Mouse (Mus musculus) urinary bladder, adult 2 months (tissue): ENCODE measurements around the gene Dpf2. TPM values are rescaled to one million over a fixed set of nuclear protein-coding genes. Genes with fewer than 3 reads are reported as not detected.
"Not testable (repeated sequence)": the region's sequence is repeated elsewhere in the genome, so short reads cannot be mapped to it uniquely, and the experiment has no call there.

ENCODE experiments used
- DNase-seq: peaks from one replicate; pipeline ENCODE4 v3.0.0; 2022; ENCODE audit warnings: low spot score
- polyA plus RNA-seq: library from polyadenylated mRNA; depleted of rRNA; stranded (reverse); fragments of >200 nt; gene quantifications from 2 replicates; pipeline ENCODE4 v1.2.3, GENCODE M21; 2012

The Dpf2 gene
- polyA plus RNA-seq, 1 experiment, result 102 TPM

DNA sequence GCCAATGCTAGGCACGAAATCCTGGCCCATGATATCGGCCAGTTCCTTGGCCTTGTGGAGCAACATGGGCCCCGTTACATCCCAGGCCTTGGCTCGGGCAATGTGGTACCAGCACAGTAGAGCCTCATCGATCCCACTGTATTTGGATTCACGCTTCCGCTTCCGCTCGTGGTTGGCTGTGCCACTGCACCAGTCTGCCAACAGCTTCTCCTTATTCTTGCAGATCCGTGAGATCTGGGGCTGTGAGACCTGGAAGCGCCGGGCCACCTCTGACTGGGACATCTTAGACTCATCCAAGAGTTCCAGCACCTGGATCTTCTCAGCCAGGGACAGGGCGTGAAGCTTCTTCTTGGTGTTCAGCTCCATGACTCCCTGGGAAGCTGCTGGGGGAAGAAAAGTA lies 20.1 kb downstream of the Dpf2 start:
- DNase-seq, result no peak

DNA sequence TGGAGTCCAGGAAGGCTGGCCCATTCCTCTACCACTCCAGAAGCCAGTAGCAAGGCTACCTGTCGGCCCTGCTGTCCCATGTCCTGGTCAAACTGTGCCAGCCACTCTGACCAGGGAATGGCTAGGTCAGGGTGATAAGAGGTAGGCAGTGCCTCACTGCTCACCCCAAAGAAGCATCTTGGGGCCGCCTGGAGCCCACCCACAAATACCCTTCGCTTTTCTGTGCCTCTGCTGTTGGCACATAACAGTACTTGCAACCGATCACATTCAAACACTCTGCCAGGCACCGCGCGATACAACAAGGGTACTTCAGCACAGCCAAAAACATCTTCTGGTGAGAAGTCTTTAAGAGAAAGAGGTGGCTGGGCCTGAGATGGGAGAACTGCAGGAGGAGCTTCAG lies 20.5 kb downstream of the Dpf2 start:
- no peak for DNase-seq

DNA sequence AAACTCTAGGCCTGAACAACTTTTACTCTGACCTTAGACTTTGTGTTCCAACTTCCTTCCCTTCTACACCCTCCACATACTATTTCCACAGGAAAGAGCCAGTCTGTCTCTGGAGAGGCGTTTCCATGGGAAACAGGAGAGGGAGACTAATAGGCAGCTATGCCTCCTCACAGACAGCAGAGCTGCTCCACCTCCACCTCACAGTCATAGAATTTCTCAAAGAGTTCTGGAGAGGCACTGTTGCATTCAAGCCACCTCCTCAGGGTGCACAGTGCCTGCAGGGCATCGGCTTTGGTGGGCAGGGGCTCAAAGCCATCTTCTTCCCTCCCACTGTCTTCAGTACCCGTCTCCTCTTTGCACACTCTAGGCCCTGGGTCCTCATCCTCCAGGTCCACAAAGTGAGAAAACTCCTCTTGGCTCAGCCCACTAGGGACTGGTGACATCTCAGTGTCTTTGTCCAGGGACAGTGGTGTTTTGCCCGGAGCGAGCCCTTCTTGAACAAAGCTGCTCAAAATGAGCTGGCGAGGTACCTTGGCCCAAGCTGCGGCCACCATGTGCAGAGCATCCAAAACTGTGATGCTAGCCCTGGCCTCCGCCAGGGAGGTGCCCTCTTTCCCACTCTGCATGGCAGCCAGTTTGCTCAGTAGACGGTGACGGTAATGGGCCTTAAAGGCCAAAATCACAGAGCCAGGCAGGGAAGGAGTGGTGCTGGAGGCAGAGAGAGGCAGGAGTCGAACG lies 21.1 kb downstream of the Dpf2 start:
- DNase-seq, result no peak

DNA sequence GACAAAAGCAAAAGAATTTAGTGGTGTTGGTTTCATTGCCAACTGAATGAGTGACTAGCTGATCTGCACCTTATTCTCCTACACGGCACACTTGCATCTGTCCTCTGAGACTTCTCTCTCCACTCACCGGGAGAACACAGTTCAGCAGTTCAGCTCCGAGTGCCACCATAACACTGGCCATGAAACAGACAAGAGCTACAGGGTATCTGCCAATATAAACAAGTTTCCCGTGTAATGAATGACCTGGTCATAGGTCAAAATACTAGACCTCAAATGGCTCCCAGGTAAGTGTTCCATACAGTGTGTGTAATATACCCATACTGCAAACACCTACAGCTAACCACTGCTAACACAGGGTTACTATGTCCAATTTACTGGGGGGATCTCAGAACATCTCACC lies 23.6 kb downstream of the Dpf2 start:
- no peak for DNase-seq

DNA sequence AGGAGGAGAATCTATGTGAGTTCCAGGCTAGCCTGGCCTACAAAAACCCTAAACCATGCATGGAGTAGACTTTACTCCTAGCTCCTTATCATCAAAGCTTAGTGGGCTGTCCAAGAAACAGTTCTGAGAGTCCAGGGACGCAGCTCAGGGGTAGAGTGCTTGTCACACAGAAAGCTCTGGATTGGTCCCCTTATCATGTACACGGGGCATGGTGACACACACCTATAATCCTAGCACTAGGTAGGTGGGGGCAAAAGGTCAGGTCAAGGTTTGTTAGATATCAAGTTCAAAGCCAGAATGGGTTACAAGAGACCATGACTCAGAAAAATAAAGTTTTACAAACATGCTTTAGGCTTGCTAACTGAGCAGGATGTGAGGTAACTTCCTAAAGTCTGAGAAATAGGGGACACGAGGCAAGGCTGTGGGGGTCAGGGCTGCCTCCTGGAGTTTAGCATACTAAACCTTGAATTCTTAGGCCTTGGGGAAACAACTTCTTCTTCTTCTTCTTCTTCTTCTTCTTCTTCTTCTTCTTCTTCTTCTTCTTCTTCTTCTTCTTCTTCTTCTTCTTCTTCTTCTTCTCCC lies 25.5 kb downstream of the Dpf2 start:
- DNase-seq, result no peak

DNA sequence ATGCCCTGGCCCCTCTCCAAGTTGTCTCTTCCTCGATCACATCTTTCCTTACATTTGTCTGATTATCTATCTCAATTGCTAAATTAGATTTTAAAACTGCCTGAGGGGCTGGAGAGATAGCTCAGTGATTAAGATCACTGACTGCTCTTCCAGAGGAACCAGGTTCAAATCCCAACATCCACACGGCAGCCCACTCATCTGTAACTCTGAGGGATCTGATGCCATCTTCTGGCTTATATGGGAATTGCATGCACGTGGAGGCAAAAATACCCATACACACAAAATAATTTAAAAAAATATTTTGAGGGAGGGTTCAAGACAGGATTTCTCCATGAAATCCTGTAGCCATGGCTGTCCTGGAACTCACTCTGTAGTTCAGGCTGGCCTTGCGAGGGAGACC lies 27.0 kb downstream of the Dpf2 start:
- DNase-seq, result no peak

DNA sequence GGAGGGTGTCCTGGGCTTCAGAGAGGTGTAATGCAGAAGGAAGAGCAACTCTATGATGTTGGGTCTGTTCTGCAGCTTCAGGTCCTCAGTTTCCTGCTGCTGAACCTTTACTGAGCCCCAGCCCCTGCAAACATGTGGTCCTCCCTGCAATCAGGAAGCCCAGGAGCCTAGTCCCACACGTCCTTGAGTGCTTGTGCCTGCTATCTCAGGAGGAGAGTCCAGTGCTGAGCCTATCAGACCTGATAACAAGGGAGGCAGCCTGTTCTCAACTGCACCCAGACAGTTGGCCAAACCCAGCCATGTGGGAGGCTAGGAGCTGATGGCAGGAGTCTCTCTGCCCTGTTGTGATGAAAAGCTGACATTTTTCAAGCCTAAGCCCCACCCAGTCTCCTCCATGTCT lies 28.9 kb downstream of the Dpf2 start:
- DNase-seq, result no peak

DNA sequence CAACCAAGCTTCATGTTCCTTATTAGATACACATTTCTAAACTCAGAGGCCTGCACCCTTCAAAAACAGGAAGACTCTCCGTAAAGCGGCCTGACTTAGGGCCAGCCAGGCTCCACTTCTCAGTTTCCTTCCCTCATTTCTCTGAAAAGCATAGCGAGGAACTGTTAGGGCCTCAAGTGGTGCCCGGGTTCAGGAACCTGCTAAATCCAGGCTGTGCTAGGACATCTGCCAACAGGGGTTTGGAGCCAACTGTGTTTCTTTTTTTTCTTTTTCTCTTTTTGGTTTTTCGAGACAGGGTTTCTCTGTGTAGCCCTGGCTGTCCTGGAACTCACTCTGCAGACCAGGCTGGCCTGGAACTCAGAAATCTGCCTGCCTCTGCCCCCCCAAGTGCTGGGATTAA lies 30.7 kb downstream of the Dpf2 start:
- DNase-seq, result not testable (repeated sequence)

DNA sequence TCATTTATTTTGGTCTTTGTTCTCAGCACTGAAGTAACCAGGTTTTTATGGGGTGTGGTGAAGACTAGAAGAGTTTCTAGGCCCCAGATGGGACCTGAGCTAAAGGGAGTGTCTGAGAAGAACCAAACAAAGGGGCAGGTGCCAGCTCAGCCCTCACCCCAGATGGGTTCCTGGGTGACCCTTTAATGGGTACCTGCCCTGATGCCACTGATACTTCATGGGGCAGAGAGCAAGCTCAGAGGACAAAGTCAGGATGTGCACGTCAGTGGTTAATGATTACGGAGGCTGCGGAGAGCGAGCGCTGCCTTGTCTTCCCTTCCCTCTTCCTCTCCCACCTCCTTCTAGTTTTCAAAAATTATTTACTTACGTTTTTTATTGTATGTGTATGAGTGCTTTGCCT lies 31.7 kb downstream of the Dpf2 start:
- DNase-seq, result no peak

DNA sequence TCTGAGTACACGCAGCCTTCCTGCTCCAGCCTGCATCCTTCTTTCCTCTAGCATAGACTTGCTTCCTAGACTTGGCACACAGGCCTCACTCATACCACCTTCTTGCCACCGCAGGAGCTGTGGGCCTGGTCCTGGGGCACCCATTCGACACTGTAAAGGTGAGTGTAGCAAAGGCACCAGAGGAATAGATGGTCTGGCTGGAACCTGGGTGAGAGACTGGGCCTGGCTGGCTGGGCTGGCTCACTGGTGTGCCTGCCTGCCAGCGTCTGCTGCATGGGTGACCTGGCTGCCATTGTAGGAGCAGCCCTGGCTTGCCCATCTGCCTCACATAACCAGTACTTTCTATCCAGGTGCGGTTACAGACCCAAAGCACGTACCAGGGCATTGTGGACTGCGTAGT lies 33.1 kb downstream of the Dpf2 start:
- DNase-seq, result no peak

DNA sequence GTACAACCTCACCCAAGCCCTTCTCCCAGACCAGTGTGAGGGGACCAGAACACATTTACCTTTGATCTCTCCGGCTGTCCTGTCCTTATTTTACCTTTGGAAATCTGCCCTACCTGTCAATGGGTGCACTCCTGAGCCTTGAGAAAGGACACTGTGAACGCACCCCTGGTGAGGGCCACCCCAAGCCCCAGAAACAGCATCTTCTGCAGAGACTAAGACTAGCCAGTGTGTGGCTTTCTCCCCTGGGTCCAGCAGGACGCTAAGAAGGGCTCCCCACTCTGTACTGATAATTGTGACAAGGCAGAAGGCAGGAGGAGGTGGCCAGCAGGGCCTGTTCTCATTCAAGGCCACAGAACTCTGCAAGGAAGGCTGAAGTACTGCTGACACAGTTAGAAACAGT lies 33.9 kb downstream of the Dpf2 start:
- no peak for DNase-seq

DNA sequence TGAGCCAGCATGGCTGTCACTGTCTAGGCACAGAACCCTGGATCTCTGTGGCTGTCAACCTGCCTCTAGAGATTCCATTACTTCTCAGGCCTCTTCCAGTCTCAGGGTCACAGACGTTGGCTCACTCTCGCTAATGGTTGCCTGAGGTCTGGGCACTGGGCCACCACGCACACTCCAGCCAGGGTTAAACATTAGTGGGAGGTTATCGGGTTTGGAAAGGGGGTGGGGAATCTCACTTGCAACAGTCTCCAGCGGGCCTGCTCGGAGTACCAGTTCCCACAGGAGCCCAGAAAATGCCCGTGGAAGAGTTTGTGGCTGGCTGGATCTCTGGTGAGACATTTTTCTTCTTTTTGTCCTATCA lies 34.5 kb downstream of the Dpf2 start:
- DNase-seq, result no peak

DNA sequence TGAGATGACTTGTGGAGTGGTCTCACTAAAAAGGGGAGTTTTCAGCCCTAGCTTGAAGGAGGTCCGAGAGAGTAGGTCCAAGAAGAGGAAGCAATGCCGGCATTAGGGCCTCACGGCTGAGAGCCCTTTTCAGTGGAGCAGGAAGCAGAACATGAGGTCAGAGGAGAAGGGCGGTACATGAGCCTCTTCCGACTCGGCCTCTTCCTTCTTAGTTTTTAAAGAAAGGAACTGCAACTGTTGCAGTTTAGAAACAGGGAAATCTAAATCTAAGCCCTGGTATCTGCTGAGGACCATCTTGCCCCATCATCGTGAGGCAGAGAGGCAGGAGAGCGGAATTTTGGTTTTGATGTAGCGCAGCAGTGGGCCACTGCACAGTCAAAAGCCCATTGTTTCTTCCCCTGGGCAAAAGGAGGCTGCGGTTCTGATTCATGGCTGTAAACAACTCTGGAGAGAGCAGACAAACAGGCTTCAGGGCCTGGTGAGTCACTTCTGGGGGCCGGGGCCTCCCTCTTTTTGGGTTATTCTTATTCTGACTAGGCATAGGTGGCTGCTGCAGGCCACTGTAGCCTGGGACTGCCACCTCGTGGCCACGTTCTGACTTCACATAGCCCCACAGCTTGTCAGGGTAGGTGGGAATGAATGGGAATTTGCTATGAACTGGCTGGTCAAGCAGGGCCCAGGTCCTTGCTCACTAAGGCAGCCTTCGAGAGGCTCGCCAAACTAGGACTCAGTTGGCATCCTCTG lies 35.0 kb downstream of the Dpf2 start, which contains the start of gene Slc25a45:
Slc25a45 (plus strand) TSS at position 191 of the 744 bp plus-strand sequence.
- peak; percentile 61 for DNase-seq

DNA sequence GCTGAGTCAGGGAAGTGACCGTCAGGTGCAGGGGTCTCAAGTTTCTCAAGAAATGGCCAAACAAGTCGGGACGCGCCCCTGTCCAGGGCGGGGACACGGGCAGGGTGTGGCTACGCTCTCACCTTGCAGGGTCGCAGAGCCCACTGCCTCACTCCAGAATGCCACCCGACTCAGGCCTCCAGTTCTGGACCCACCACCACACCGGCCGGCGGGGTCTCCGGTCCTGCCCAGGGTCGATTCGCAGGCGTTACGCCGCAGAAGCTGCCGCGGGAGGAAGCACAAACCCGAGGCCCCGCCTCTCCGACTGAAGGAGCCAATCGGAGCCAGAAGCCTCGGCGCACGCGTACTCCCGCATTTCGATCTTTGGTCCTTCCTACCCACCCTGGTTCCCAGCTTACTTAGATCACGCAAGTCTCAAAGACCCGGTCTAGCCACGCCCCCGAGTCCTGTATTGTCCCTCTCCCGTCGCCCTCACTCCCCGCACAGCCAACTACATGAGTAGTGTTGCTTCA lies 37.8 kb downstream of the Dpf2 start, which contains the start of gene Frmd8:
Frmd8 (minus strand) TSS at position 306 of the 512 bp plus-strand sequence.
- peak; percentile 86 for DNase-seq

DNA sequence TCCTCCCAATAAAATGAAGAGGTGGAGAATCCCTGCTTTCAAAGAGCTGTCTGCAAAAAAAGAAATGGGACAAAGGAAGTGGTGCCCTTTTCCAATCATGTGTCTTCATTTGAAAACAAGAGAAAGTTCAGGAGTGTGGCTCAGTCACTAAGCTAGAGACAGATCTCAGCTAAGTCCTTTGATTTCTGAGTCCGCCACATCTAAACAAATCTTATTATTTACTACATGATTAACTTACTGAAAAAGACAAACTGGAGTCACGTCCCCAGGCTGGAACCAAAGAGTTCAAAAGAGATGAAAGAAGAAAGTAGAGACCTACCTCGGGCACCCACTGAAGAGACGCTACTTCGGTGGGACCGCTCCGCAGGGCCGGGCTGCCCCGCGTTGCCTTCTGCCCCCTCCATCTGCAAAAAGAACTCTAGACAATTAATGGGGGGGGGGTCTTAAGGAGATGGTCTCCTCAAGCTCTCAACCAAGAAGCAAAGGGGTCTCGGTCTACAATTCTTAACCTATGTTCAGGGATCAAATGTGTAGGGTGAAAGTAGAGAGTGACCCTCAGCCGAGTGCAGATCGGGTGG lies 38.3 kb downstream of the Dpf2 start:
- DNase-seq, result no peak

DNA sequence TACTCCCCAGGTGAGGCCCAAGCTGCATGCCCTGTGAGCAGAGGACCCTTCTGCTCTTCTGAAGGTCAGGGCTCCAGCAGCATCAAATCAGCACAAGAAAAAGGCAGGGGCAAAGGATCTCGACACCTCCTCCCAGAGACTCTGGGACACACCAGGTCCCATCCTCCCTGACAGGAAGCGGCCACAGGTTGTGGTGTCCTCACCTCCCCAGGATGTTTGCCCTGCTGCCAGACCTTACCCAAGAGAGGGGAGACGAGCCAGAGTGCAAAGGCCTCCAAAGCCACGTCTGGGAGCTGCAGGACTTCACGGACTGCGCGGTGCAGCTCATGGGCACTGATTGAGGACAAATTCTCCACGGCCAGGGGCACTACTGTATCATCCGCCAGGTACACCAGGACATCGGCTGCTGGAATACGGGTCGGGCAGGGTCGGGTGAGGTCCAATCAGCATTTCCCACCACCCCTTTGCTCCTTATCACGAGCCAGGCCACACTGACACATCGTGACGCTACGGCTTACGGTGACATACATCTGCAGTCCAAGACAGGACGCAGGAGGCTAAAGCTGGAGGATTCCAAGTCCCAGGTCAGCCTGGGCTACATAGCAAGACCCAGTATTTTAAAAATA lies 39.8 kb downstream of the Dpf2 start:
- no peak for DNase-seq

DNA sequence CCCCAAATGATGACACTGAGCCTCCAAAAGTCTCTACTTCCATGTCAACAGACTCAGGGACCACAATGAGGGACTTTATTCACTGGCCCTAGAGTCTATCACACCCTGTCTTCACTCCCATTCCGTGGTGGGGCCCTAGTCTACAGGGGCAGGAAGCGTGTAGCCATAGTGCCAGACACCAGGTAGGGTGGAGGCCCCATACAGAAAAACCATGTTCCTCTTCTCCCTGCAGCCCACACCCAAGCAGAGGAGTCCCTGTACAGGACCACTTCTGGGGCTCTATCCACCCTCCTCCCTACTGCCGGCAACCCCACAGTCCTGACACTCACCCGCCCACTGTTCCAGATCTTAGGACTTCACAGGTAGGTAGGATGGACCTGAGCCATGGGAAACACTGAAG lies 40.3 kb downstream of the Dpf2 start:
- DNase-seq, result no peak

DNA sequence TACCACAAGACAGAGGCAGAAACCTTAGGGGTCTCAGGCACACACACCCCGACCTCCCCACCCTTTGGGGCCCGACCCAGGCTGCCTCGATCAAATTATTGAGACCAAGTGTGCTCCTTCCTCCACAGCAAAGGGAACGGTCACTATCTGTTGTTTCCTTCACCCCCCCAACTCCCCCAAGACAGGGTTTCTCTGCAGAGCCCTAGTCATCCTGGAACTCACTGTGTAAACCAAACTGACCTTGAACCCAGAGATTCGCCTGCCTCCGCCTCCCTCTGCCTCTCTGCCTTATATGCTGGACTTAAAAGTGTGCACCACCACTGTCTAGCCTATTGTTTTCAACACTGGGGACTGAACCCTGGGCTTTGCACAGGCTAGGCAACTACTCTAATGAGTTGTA lies 41.1 kb downstream of the Dpf2 start:
- DNase-seq, result no peak

DNA sequence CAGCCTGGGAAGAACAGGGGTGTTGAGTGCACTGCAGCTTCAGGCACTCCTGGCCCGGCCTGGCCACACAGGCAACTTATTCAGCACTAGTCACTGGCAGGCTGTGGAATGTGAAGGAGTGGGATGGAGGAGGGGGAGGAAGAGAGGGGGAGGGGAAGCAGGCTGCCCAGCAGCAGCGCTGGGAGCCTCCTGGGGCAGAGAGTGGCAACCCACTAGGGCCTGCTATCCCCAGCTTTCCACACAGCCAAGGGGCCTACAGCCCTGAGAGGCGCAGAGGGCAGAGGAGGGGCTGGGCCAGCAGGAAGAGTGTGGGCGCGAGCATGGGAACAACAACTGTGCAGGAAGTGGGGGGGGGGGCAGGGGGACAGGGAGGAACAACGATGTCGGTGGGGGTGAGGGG lies 41.5 kb downstream of the Dpf2 start:
- DNase-seq, result no peak

DNA sequence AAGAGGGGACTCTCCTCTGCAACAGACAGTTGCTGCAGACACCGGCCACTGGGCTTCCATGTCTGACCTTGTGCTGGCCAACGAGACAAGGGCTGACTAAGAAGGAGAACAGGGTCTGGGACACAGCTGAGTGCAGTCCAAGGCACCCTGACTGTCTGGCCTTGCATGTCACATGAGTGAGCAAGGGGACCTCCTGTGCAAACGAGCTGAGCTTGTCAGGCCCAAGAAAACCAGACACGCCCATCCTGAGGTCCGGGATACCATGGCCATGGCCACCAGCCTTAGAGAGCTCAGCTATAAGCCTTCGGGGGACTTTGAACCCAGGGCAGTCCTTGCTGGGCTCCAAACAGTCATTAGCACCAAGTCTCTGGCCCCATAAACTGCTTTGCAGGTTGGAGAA lies 44.7 kb downstream of the Dpf2 start:
- no peak for DNase-seq

DNA sequence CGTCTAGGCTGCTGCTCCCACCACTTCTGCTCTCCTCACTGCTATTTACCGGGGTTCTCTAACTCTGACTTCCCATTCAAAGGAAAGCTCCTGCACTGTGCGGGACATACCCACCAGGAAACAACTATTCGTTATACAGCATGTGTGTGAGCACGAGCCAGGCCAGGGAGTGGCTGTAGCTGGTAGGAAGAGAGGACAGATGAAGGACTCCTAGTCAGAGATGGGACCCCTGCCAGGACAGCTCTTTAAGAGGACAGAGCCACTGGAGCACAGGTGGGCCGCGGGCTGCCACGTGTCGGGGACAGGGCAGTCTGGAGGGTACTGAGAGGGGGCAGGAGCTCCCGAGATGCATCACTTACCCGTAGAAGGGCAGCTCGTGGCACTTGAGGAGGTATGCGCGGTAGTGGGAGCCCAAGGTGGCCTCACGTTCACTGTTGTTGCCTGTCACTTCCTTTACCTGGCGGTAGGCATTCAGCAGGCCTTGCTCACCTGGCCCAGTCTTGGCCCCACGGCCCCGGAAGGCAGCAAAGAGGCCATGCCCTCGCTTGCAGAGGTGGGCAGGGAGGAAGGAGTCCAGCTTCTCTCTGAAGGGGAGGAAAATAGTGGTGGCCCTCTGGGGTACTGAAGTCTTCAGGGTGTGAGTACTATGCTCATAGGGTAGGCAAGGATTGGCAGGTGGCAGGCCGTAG lies 48.0 kb downstream of the Dpf2 start:
- DNase-seq, result no peak
